Mouse (Mus musculus): ENCODE measurements around the gene Kctd11.
A peak's percentile ranks its signal among the peaks of the same experiment; 100 is the strongest.

Gene Kctd11

DNA sequence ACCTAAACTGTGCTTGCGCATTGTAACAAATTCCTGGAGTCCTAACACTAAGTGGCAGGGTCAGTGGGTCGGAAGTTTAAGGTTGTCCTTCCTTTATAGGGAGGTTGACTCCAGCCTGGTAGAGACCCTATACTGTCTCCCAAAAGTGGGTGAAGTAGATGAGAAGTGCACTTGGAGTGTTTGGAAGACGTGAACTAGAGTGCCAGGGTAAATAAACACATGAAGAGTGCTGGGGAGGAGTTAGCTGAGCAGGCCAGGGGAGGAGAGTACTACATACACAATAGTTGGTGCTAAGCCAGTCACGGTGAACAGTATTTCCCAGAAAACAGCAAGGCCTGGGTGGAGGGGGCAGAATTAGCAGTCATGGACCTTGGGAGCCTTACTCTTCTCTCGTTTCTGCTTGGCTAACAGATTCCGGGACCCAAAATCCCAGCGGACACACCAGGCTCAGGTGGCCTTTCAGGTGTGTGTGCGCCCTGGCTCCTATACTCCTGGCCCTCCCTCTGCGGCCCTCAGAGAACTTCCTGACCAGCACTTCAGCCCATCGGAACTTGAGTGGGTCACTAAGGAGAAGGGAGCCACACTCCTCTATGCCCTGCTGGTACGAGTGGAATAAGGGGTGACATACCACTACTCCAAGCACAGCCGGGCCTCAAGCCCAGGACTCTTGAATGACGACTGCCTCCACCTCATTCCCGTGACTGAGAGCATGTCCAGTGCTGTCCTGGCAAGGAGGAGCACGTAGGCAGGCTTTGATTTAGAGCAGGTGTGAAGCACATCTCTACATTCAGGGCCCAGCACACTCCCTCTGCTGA, 31.7 kb upstream of the Kctd11 start:
- no peak for DNase-seq

- no peak for DNase-seq
Measured at GRCm38 (mm10) chr11:69911701-69912100, 30.5 kb upstream of the Kctd11 start.

GRCm38 (mm10) chr11:69910781-69911560, 29.8 kb upstream of the Kctd11 start:
- no peak for DNase-seq

GRCm38 (mm10) chr11:69910177-69910576, 29.0 kb upstream of the Kctd11 start:
- no peak for DNase-seq

DNA sequence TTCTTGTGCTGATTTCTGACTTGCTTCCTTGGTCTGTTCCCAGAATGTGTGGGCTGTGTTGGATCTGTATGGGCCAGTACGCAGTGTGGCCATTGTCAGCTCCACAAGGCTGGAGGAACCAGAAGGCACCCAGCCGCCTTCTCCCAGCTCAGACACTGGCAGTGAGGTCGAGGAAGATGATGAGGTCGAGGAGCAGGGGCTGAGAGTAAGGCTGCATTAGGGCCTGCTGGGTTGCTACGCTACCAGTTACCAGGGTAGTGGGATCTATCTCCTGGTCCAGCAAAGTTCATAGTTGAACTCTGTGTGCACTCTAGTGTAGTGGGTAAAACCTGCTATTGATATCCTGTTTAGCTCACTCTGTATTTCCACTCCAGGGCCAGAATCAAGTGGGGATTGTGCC, 28.0 kb upstream of the Kctd11 start:
- DNase-seq: no peak

GRCm38 (mm10) chr11:69908645-69909044, 27.4 kb upstream of the Kctd11 start:
- no peak for DNase-seq

DNA sequence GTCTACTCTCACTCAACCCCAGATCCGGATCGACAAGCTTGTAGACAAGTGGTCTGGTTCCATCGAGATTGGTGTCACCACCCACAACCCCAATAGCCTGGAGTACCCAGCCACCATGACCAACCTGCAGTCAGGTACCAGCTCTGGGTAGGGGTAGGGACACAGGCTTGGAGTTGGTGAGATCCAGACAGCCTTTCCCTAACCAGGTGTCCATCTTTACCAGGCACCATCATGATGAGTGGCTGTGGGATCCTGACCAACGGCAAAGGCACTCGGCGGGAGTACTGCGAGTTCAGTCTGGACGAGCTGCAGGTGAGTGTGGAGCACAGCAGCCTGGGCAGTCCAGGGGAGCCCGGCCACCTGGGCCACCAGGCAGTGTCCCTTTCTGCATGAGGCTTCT, 23.1 kb upstream of the Kctd11 start:
- no peak for DNase-seq

DNA sequence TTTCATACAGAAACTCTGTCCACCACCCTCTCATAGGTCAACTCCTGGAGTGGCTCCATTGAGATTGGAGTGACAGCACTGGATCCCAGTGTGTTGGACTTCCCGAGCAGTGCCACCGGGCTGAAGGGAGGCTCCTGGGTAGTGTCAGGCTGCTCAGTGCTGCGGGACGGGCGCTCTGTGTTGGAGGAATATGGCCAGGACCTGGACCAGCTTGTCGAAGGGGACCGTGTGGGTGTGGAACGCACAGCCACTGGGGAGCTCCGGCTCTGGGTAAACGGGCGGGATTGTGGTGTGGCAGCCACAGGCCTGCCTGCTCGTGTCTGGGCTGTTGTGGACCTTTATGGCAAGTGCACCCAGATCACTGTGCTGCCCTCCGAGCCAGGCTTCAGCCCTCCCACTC, 21.8 kb upstream of the Kctd11 start:
- no peak for DNase-seq

DNA sequence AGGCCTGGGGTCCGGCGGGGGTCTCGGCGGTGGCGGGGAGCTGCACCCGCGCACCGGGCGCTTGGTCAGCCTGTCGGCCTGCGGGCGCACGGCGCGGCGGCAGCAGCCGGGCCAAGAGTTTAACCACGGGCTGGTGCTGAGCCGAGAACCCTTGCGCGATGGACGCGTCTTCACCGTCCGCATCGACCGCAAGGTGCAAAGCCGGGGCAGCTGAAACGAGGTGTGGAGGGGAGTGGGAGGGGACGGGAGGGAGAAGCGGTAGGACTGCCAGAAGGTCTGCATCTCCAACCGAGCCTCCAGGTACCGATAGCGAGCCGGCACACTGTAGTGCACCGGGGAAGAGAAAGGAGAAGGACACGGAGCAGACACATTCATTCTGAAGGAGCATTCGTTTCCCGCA, 20.8 kb upstream of the Kctd11 start:
- DNase-seq: no peak

- DNase-seq: peak; percentile 99
Measured at GRCm38 (mm10) chr11:69901406-69901846, 20.2 kb upstream of the Kctd11 start.

DNA sequence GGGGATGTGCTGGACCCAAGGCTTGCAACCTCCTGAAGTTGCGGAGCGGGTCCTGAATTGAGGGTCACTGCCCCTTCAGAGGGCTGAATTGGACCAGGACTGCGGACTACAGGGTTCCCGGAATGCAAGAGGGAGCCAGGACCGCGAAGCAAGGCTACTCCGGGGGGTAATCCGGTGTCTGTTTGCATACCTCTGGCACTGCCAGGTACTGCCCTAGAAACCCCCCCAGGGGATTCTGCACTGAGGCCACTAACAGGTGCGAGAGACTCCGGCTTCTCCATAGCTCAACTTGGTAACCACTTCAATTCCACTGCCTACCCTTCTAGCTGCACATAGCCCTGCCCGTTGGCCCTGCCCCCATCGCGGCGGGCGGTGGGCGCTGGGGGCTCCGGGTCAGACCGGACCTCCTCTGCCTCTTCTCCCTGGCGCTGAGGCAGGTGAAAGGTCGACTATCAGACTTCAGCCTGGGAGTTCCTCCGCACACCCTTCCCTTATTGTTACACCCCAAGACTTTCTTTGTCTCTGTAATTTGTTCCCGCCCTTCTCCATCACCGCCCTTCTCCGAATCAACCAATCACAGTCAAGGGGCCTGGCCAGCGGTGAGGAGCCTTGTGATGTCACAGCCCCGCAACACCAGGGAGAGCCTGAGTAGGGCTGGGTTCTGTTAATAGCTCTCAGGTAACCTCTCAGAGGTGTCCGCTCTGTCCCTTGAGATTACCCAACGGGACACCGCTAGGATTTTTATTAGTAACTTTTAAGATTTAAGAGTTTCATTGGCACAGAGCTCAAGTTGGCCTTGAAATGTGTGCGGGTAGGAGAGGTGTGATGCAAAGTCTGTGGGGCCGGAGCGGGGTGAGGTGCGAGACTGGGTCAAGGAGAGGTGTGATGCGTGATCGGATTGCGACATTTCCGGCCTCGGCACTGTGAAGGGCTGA, 19.5 kb upstream of the Kctd11 start, which contains the start of the genes 2810408A11Rik and Neurl4:
Gene 2810408A11Rik, minus strand, starts transcription at position 517 of the 935 bp plus-strand sequence.
Gene Neurl4, plus strand, starts transcription at position 602 of the 935 bp plus-strand sequence.
- peak; percentile 94 for DNase-seq

GRCm38 (mm10) chr11:69899870-69900269, 18.7 kb upstream of the Kctd11 start:
- no peak for DNase-seq

- DNase-seq: no peak
Measured at GRCm38 (mm10) chr11:69895291-69895690, 14.1 kb upstream of the Kctd11 start, which contains the start of gene Acap1. Acap1 (minus strand) TSS chr11:69895539.

GRCm38 (mm10) chr11:69894671-69895070, 13.5 kb upstream of the Kctd11 start:
- DNase-seq: no peak

- no peak for DNase-seq
Measured at GRCm38 (mm10) chr11:69891482-69891881, 10.3 kb upstream of the Kctd11 start.

- DNase-seq: no peak
Measured at GRCm38 (mm10) chr11:69886907-69887635, 5.9 kb upstream of the Kctd11 start.

DNA sequence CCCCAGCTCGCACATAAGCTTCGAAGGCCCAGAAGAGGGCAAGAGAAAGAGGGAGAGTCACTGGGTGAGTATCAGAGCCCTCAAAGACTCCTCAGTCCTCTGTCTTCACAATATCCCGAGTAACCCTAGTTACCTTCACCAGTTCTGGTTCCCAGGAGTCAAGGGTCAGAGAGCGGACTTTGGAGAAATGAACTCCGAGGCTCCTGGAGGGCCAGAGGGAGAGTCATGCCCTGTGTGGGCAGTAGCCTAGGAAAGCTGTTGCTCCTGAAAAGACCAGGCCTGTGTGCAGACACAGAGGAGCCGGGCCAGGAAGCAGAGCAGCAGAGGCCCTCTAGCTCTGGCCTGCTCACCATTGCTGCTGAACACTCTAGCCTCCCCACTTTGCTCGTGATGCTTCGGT, 3.5 kb upstream of the Kctd11 start:
- no peak for DNase-seq

GRCm38 (mm10) chr11:69884240-69884639, 3.0 kb upstream of the Kctd11 start:
- DNase-seq: no peak

- no peak for DNase-seq
Measured at GRCm38 (mm10) chr11:69883527-69884151, 2.4 kb upstream of the Kctd11 start.

GRCm38 (mm10) chr11:69883066-69883465, 1.9 kb upstream of the Kctd11 start:
- no peak for DNase-seq

Measured in embryo, embryonic 11 days (tissue).